Mouse (Mus musculus): ENCODE measurements at regions not wholly inside any gene's neighbourhood (a gene's known extent, or its start where the extent isn't known, plus 50 kb on each side); places are given as distances from the start of the nearest gene placed in this dataset.

DNA sequence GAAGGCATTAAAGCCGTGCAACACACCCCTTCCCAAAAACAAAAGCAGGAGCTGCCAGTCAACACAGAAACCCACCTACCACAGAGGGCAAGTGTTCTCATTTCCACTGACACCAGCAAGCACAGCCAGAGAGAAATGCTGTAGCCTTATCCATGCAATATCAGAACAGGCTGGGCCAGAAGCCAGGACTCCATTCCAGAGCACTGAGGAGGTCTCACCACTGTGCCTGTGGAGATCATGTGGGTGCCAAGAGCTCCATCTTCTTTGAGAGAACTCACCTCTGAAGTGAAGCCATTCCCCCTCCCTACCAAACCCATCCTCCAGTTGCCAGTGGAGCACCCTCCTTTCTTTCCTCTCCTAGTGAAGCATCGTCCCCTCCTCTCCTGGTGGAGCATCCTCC is 270.7 kb upstream of the Hs6st1 start:
- DNase-seq, result no peak

DNA sequence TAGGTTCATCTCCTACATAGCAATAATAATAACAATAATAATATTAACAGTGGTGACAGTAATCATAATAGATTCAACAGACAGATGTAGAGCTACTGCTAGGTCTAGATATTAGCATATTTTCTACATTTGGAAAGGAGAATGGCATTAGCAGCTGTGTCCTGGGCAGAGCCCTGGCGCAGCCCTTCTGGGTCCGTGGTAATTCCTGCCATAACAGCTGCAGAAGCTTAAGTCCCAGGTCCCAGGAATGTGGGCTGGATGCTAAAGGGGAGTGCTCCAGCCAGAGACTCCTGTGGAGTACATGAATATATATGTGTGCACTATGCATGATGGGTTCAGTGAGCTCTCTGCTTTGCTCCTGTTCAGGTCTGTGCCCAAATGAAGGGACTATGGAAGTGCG is 262.7 kb upstream of the Hs6st1 start:
- DNase-seq, result no peak

DNA sequence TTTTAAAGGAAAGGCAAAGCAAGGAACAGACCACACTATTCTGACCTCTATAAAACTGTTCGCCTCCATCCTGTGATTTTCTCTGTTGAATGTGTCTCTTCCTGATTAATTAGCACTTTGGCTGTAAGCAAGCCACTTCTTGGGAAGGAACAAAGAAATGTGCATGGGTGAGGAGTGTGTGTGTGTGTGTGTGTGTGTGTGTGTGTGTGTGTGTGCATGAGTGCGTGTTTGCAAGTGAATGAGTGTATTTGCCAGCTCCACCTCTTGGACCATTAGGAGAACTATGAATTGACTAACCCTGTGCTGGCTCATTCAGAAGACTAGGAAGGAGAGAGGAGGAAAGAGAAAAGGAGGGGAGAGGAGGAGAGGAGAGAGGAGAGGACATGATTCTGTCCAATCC is 261.9 kb upstream of the Hs6st1 start:
- no peak for DNase-seq

DNA sequence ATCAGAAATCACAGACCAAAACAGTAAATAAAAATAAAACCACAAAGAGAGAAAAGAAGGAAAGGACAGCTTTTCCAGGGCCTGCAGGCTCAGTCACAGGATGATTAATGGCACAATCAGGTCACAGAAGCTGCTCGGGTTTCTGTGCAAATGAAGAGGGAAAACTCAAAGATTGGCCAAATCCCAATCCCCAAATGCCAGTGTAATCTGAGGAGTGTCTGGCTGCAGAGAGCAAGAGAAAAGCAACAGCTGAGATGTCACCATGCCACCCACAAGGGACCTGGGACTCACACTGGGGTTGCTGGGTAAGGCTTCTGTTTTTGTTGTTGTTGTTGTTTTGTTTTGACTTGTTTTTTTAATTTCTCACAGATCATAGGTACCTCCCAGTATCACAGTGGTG is 261.5 kb upstream of the Hs6st1 start:
- DNase-seq, result no peak

DNA sequence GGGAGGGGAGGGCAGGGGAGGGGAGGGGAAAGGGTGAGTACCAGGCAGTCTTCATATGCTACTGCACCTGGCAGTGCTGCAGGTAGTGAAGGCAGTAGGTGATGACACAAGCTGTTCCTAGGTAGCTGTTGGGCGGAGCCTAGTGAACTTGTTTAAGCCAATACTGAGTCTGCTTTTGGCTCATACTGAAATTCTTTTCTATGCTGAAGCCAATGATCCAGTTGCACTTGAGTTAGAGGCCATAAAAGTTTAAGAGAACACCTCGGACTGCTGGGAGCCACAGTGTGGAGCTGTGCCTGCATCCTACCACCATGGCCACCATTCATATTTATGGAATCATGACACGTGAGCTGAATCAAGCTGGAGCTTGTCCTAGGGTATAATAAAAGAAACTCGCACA is 259.3 kb upstream of the Hs6st1 start:
- DNase-seq, result no peak

DNA sequence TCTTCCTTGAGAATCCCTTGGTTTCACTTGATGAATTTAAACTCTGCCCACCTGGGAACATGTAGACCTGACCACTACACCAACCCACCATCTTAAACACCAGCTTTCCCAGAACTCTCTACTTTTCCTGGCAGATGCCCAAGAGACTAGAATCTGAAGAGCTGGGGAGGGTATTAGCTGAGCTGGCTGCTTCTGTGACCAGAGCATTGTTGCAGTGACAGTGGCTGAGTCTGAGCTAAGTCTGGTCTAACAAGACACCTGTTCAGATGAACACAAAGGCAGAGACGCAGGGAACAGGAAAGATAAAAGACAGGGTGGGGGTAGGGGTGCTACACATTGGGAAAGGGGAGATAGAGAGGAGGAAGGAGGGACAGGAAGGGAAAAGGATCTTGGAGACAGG is 258.9 kb upstream of the Hs6st1 start:
- DNase-seq, result no peak

DNA sequence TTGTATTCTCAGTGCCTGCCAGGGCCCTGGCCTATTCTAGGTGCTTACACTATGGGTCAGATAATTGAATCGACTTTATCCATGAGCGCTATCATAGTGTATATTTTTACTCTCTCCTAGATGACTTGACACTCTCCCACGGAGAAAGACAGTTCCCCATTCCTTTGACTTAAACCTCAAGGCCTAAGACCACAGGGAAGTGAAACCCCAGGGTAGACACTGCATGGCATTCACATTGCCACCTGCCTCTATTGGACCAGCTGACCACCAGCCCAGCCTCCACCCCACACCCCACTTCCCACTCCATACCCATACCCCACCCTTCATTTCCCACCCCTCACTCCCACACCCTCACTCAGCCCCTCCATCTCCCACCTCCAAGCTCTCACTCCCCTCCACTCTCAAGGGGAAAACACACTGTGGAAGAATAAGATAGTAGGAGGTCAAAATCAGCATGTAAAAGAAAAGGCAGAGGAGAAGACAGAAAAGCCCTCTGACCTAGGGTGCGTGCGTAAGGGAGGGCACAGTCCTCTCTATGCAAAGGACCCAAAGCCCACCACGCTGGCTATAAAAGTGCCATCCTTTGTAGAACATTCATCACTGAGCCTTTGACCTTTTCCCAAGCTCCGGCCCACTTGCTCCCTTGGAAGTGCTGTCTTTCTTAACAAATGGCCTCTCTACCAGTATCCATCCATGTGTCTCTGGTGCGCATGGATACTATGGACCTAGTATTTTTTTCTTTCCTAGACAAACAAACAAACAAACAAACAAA is 257.4 kb upstream of the Hs6st1 start:
- no peak for DNase-seq

DNA sequence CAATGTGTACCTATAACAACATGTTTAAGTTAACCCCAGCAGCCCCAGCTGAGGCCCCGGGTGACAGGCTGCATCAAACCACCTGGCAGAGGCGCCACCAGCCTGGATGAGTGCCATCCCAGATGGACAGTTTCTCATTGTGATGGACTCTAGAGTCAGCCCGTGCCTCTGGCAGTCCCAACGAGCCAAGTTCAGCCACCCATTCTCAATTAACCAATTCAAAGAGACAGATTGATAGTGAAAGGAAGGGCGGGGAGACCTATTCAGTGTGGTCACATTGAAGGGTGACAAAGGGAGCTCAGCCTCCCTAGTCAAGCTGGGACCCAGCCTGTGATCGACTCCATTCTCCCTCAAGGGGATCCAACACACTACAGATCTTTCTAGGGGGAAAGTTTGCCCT is 256.8 kb upstream of the Hs6st1 start:
- DNase-seq, result no peak

DNA sequence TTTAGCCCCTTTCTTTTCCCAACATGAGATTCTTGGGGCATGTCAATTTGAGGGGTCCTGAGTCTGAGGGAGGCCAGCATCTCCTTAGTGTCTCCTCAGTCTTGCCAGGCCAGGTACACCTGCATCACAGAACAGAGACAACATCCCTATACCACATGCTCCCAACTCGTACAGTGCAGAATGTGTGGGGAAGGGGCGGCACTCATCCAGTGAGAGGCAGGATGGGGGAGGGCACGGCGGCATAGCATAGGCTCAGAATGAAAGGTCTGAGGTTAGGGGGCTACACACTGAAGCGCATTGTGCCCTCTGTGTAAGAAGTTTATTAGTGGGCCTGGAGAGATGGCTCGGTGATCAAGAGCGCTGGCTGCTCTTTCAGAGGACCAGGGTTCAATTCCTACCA is 256.4 kb upstream of the Hs6st1 start:
- DNase-seq, result no peak

DNA sequence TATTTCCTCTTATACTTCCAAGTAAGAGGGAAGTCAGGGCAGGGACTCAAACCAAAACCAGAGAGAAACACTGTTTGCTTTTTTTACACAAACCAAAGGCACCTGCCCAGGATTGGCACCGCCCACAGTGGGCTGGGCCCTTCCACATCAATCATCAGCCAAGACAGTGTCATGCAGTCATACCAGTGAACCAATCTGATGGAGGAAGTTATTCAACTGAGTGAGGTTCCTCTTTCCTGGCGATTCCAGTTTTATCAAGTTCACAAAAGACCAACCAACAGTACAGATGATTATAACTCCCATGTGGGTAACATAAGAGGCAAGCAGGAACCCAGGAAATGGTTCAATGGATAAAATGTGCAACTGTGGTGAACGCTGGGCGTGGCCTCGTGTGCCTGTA is 254.6 kb upstream of the Hs6st1 start:
- DNase-seq, result no peak

DNA sequence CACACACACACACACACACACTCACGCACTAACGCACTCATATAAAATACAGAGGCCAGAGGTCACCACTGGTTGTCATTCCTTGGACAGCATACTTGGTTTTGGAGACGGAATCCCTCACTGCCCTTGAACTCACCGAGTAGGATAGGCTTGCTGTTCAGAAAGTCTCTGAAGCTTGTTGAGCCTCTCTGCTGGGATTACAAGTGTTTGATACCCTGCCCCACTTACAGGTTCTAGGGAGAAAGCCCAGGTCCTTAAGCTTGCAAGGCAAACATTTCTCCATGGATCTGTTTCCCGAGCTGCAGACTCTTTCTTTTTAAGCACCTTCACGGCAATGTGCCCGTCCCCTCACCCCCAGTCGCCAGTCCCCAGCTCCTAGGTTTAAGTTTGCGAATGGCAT is 254.0 kb upstream of the Hs6st1 start:
- DNase-seq, result no peak

DNA sequence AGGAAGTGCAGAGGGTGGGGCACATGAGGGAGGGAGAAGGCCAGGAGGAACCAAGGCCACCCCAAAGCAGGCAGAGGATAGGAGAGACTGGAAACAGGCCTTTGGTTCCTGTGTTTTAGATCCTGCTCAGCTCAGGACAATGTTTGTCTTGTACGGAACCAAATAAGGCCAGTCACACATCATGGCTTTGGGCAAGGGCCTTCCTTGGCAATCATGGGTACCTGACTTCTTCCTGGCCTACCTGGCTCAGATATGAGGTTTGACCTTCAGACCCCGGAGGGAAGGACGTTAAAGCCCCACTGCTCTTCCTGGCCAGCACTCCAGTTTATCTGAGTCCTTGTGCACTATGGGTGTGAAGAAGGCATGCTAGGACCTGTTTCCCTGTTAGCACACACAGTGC is 253.4 kb upstream of the Hs6st1 start:
- no peak for DNase-seq

DNA sequence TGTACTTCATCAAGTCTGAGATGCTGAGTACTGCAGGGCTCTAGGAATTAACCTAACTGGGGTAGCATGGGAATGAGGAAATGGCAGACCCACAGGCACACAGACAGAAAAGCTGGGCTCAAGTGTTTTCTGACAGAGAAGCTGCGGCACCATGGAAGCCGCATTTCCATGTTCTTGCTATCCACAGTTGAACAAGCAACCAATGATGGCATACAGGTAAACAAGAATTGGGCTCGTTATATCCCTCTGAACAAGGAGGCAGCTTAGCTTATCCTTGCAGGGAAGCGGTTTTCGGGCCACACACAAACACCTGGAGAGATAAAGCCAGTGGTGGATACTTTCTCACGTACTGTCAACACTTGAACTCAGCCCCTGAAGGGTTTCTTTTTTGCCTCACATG is 246.4 kb upstream of the Hs6st1 start:
- no peak for DNase-seq

DNA sequence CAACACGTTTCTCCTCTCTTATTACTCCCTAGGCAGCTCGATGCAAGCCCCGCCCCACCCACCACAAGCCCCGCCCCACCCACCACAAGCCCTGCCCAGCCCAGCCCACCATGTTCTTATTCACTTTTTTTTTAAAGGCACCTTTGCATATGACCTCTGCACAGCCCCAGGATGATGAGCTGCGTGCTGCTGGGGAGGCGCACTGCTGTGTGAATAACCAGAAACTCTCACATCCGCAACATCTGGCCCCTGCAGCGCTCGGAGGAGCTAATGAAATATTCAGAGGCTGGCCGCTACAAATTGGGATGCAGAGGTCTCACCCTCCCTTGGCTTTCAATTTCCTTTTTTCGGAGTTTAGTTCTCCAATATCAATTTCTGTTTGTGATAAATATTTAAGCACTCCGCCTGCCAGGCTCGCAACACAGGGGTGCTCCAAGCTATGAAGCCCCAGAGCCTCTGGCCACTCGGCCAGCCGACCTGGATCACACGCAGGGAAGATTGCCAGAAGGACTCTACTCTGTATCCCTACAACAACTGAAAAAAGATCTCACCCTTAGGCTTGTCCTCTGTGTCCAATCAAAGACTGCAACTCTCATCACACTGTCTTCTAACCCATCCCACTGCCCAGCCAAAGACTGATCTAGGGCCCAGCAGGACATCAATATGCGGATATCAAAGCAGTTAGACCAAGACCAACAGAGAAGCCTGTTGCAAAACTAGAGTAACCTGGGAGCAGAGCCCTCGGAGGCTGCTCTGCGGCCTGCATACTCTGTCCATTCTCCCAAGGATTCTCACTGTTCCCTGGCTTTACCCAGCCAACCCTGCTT is 245.6 kb upstream of the Hs6st1 start:
- DNase-seq, result no peak

DNA sequence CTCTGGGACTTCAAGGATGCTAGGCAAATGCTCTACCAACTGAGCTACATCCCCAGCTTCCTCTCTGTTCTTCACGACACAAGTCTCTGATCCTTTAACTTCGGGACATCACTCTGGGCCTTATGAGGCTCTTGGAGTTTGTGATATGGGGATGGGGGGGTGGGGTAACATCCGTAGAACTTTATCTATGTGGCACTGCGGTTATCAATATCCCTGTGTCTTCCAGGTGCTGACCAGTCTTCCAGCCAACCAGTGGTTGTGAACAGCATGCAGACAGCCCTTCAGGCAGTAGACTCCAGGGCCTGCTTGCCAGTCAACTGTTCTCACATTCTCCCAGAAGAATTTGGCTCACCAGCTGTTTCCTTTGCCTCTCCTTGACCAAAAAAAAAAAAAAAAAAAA is 244.7 kb upstream of the Hs6st1 start:
- DNase-seq, result no peak

DNA sequence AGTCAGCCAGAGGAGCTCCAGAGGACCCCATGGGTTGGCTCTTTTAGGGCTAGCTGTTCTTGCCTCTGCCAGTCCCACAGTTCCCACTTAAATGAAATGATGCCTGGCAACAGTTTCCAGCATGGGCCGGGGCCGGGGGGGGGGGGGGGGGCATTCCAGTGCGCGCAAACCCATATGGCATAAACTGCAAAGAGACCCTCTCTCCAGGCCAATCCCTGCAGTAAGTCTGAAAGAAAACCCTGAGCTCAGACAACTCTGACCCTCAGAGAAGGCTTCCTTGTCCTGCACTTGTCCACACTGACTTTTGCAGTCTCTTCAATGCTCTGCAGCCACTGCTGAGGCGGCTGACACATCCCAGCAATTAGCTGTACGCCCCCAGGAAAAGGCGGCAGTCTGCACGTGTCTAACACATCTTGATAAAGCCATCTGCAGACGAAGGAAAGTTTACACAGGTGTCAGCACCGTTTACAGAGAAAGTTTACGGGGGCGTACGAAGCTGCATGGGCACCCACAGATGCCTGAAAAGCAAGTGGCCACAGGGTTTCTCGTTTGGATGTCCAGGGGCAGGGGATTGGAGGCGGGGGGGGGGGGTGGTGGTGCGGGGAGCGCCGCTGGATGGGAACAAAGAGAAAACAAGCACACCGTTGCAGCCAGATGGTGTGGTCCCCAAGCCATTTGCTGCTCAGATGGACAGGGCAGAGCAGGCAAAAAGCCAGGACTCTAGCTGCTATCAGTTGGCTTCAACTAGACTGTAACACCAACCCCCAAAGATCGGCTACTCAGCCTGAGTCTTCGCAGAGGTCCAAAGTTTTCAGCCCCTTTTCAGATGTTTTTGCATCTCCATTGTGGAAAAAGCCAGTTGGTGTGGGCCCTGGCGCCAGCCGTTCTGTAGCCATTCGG is 244.0 kb upstream of the Hs6st1 start:
- DNase-seq, result no peak

DNA sequence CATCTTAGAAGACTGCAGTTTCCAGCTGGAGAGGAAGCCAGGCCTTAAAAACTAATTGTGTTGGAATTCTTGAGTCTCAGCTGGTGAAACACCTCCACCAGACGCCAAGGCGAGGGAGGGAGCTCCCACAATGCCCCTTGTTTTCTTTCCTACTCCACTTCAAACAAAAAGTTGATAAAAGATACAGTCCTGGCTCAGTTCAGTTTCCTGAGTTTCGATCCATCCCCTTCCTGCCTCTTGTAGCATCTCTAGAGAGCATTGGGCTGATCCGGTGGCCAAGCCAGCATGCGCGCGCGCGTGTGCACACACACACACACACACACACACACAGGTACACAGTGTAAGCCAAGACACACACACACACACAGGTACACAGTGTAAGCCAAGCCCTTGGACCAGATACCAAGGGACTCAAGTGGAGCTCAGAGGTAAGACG is 242.7 kb upstream of the Hs6st1 start:
- DNase-seq, result no peak

DNA sequence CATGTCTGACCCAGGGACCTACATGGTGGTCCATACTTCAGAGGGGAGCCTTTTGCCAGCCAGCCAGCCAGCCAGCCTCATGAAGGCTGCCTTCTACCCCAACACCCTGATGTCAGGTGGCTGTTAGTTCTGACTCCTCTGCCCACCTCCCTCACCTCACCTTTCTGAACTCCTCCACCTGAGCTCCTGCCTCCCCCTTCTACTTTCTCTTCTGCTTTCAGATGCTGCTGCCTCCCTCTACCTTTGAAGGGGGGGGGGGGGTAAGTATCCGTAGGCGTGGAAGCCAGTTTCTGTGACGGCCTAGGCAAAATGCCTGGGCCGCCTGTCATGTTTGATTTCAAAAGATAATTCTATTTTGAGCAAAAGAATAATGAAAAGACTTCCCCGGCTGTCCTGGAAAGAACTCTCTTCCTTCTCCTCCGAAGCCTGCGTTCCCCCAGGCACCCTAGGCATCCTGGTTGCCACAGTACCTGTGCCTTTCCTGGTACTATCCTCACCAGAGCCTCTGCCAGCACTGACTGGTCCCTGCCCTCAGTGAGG is 241.6 kb upstream of the Hs6st1 start:
- DNase-seq, result no peak

DNA sequence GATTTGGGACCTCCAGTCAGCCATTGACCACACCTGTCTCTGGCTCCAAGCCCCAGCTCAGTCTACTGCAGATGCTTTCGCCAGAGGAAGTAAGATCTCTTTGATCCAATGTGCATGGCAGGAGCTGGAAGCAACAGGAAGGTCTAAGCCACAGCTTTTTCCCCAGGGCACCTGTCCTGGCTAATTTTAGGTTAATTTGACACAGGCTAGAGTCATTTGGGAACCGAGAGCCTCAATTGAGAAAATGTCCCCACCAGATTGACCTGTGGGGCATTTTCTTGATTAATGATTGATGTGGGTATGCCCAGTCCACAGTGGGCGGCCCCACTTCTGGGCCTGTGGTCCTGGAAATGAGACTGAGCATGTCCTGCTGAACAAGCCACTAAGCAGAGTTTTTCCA is 240.7 kb upstream of the Hs6st1 start:
- DNase-seq, result peak in 1 of 2 experiments; percentile 40

DNA sequence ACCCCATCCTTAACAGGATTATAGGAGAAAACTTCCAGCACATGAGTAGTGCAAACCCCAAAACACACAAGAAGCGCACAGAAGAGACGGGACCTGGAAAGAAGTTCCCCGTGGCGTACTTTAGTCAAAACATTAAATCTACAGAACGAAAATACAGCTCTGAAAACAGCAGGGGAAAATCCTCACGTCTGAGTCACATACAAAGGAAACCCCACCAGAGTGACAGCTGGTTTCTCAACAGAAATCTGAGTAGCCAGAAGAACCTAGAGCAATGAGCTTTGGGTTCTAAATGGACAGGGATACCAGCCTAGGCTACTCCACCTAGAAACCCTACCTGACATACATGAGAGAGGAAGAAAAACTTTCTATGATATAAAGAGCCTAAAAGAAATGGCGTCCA is 234.0 kb upstream of the Hs6st1 start:
- no peak for DNase-seq

DNA sequence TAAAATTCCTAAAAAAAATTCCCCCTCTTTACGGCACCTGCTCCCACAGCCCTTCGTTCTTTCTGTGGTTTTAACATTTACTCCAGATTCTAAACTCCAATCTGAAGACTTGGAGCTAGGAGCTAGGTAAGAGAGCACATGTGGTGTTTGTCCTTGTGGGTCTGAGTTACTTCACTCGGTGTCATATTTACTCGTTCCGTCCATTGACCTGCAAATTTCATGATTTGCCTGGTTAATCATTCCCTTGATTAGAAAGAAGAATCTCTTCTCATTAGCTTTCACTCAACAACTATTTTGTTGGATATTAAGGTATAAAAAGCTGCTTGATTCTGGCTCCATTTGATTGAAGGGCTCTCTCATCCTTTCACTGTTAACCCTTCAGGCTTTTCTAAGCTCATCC is 231.6 kb upstream of the Hs6st1 start:
- DNase-seq, result no peak

DNA sequence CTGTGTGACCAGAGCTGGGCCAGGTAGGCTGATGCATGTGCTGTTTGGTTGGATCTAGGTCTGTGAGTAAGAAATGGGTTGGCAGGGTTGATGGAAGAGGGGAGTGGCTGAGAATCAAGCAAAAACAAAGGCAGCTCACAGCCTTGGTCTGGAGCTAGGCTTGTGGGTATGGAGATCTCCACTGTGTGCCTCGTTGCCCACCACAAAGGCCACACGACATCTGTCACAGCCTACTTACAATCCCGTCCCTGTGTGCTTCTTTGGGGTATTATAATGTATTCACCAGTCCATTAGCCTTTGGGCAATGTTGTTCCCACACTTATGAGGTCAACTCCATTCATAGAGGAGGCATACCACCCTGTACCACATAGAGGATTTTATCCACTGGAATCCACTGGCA is 229.6 kb upstream of the Hs6st1 start:
- no peak for DNase-seq

DNA sequence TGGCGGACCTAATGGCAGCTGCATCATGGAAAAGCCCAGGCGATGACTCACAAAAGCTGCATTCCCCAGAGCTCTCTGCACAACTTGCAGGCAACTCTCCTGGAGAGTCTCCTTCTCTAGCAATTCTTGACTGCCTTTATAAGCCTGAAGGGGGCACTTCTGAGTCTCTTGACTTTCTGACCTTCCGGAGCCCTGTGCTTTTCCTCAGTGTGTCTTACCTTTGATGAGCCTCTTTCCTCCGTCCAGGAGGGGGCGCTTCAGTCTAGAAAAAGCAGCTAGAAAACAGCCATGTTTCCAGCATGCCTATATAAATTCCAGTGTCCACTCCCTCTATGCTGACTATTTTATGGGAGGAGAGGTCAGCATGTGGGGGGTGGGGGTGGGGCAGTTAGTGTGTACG is 228.8 kb upstream of the Hs6st1 start:
- peak; percentile 52 to 60 for DNase-seq

All from kidney, postnatal 25 days (tissue).